Mouse (Mus musculus): ENCODE results near the gene Pde8b.

The Pde8b gene

DNA sequence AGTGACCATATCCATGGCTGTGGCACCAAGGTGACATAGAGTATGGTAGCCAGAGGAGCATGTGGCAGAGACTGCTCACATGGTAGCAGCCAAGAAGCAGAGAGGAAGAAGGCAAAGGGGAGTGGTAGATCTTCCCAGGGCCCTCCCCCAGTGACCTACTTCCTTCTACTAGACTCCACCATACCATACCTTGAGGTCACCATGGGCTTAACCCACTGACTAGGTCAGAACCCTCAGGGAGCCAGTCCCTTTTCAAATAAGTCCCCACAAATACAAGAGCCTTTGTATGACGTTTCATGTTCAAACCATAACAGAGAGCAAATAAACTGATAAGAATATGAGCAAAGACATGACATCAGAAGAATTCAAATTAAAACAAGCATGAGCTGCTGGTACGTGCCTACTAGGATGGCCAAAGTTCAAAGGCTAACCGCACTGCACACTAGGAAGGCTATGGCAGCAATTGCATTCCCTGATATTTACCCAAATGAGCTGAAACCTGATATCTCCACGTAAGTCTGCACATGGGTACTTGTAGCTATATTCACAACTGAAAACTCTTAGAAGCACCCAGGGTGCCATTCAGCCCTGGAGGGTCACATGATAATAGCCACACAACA lies 109.6 kb downstream of the Pde8b start:
- no peak for DNase-seq (ENCODE audit: low spot score)

DNA sequence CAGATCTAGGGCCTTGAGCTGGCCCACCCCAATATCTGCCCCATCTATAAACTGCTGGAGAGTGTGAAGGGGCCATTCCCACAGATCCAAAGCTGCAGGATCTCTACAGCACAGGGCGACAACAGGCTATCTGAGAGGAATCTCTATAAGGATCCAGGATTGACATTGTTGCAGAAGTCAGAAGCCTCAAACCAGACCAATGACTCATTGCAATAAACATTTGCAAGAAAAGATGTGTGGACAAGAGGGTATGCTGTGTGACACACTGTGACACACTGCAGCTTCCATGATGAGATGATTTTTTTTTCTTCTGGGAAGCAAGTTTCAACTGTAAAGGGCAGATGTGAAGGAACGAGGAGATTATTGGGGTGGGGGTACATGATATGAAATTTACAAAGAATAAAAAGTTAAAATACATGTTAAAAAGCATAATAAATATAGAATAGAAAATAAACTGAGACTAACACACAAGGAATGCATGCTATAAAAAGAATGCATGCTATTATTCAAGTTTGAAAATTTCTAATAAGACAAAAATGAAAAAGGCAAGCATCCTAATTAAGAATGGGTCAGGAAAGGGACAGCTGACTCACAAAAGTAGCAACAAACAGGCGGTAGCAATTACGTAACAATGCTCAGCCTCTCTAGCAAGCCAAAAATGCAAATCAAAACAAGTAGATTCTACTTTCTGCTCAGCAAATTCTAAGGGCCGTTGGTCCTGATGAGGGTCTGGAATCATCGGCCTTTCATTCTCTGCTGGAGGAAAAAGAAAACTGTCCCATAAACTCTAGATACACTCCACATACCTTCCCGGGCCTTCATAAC lies 114.6 kb downstream of the Pde8b start:
- no peak for DNase-seq (ENCODE audit: low spot score)

DNA sequence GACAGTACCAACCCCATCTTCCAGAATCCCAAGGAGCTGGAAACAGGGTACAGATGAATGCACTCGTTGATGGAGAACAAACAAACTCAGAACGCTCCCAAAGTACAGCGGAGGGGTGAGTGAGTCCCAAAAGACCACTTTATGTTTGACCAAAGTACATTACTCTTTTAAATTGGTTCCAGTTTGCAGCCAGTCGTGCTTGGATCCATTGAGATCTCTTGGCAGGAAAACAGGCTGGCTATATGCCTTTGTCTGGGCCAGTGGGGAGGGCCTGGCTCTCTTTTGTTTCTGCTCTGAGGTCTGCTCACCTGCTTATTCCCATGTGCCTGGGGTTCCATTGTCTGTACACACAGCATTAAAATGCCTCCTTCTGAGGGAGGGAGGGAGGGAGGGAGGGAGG lies 118.3 kb downstream of the Pde8b start:
- no peak for DNase-seq (ENCODE audit: low spot score)

DNA sequence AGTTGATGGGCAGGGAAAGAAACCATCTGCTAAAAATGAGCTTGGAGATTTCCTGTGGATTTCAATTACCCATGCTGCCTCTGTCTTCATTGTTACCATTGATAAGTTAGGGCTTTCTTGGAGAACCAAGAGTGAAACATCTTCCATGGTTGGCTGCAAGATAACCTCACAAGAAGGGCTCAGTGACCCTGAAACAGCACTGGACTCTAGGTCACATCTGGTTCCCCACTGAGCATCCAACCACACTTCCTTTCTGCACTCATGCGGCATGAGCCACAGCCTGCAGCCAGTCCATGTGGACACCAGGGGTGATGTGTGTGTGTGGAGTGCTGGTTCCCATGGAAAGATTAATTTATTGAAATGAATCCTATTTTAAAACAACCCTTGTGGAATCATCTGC lies 119.1 kb downstream of the Pde8b start:
- no peak for DNase-seq (ENCODE audit: low spot score)

DNA sequence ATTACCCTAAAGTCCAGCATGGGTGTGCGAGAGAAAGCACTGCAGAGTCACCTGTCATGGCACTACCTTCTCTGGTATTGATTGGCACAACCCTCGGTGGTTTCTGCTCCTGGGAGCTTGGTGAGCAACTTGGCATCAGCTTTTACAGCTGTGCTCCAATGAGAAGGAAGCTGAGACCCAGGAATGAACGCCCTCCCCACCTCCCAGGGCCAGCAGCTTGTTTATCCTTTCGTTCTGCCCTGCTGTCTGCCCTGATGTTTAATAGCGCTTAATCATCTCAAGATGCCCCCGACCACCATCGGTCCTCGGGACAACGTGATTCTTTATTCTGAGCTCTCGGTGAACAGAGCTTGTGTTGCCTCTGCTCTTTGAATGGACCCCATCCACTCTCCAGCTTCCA lies 122.8 kb downstream of the Pde8b start:
- DNase-seq (ENCODE audit: low spot score) = no peak

DNA sequence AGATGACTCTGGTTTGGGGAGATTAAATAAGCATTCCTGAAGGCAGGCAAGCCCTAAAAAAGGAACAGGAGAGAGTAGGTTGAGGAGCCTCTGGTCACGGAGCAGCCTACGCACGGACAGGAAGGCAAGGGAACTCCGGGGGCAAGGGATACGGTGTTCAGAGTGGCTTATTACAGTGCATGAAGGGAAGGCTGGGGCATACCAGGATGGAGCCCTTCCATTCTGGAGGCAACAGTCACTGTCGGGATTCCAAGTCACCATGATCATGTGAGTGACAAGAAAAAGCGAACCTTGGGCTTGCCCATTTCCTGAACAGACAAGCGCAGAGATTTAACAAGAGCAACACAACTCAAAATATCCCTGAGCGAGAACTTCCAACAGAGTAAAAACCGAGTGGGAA lies 123.3 kb downstream of the Pde8b start:
- no peak for DNase-seq (ENCODE audit: low spot score)

DNA sequence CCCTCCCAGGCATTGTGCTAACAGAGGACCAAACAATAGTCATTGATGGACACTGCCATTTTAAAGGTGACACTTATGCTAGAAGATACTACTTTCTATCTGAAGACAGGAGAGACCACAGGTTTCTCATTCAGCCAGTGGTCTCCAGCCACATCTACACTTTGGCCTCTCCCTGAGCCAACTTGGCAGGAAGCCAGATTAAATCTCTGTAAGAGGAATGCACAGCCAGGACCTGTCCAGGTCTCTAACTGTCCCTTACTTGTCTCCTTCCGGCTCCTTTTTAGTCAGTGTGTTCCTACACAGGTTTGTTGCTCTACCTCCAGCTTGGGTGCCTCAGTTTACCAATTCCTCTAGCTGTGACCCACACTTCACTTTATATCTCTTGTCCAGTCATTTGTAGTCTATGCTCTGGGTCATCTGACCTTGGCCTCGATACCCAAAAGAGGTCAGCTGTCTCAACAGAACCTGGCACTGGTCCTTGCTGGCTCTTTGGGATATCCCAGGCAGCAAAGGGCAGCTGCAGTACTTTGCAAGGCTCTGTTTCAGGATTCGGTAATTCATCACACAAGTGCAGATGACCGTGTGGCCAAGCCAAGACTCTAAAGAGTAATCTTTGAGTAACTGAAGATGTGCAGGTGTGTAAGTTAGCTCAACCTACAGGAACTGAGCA lies 124.5 kb downstream of the Pde8b start:
- no peak for DNase-seq (ENCODE audit: low spot score)

DNA sequence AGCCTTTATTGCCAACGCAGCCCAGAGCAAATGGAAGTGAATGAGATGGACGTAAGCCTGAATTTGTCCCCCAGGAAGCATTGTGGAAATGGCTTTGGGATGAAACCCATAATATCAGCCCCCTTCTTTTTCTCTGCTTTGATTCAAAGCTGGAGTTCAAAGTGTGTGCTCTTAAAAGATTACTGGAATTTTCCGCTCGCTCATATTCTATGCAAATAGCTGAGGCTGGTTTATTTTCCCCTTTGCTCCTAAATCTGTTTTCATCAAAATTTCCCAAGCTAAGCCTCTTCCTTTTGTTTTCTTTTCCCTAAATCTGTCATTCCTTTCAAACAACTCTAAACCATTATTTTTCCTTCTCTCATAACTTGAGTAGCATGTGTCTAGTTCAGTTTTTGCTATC lies 129.6 kb downstream of the Pde8b start:
- DNase-seq (ENCODE audit: low spot score) = no peak

DNA sequence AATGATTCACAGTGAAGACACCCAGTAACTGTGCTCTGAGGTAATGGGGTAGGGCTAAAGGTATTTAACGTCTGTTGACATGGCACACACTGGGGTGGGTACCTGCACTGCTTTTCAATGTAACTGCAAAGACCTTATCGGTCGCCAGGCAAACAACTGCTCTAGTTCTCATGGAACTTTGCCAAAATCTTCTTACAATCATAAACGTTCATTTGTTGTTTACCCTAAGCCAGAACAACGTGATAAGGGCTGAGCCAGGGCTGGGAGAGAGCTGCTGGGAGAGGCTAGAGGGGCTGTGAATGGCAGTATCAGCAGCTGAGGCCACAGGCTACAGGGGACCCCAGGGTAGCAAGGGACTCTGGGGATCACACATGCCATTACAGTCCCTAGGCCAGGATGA lies 136.4 kb downstream of the Pde8b start:
- DNase-seq (ENCODE audit: low spot score) = no peak

DNA sequence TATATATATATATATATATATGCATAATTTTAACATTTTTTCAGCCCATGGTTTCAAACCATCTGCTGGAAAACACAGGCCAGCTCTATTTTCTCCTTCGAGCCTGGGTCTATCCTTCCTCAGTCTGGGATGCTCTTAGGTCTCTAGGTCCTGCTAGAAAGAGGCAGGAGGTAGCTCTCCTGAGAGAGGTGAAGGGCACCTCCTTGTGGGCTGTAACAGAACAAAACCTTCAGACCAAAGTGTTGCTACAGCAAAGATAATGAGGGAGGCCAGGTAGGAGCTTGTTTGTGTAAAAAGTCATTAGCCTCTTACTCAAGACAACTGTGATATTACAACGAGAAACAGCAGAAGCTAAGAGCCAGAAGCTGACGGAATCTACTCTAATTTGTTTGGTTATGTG lies 140.6 kb downstream of the Pde8b start:
- no peak for DNase-seq (ENCODE audit: low spot score)

DNA sequence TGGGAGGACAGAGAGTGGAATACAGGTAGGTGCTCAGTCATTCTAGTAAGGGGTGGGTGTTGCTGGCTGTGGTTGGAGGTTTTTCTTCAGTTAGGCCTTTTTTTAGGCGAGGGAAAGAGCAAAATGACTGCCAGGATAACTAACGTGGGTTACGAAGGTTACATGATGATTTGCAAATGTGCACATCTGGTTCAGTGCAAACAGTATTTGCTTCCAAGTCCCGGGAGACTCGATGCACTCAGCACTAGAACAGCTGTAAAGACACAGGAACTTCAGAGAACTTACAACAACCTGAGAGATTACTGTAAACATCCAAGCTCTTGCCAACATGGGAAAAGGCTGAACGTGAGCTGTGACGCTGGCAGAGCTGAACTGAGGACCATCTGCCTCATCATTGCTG lies 142.1 kb downstream of the Pde8b start:
- DNase-seq (ENCODE audit: low spot score) = no peak

DNA sequence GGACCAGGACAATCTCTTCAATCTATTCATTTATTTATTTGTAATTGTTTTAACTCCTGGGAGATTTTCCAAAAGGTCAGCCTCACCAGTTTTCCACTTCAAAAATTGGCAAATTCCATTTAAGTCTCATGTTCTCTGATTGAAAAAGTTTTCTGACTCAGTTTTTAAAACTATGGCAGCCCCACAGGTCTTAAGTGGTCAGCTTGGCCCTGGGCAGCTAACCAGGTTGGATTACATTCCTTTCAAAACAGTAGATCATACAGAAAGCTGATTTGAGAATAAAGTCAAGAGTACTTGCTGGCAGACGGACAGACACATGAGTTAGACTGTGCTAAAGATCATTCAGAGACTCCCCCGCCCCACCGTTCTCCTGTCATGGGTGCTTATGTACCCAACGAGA lies 145.3 kb downstream of the Pde8b start:
- no peak for DNase-seq (ENCODE audit: low spot score)

DNA sequence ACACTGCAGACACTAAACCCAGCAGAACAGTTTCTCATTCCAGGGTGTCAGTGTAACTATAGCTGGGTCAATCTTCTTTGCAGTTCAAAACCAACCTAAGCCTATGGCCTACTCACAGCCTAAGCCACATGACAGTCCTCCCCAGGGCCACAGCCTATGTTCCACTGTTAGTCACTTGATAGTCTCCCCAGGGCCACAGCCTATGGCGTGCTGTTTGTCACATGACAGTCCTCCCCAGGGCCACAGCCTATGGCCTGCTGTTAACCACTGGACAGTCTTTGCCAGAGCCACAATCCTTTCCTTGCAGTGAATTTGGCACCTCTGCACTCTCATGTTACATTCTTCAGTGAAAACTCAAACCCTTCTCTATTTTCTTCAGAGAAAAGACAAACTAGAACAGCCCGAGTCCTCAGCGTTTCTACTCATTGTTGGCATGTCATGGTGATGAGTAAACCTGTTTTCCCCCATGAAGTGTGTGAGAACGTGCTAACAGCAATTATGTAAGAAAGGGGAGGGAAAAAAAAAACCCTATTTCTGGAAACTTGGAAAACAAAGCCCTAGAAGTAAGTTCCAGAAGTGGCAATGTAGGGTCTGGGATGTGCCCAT lies 147.0 kb downstream of the Pde8b start:
- DNase-seq (ENCODE audit: low spot score) = no peak

DNA sequence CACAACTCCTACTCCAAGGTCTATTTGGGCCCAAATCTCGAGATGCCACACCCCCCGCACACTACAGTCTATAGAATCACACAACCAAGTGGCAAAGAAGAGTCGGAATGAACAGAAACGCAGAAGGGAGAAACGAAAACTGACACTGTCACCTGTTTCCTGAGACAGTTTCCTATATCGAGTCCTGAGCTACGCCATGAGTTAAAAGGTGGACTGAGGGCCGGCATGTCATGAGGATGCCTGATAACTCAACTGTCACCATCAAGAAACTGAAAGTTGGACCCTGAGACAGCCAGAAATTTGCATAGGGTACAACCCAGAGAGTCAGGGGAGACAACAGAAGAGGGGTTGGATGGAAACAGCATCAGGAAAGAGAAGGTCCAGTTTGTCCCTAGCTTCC lies 148.8 kb downstream of the Pde8b start:
- DNase-seq (ENCODE audit: low spot score) = no peak

DNA sequence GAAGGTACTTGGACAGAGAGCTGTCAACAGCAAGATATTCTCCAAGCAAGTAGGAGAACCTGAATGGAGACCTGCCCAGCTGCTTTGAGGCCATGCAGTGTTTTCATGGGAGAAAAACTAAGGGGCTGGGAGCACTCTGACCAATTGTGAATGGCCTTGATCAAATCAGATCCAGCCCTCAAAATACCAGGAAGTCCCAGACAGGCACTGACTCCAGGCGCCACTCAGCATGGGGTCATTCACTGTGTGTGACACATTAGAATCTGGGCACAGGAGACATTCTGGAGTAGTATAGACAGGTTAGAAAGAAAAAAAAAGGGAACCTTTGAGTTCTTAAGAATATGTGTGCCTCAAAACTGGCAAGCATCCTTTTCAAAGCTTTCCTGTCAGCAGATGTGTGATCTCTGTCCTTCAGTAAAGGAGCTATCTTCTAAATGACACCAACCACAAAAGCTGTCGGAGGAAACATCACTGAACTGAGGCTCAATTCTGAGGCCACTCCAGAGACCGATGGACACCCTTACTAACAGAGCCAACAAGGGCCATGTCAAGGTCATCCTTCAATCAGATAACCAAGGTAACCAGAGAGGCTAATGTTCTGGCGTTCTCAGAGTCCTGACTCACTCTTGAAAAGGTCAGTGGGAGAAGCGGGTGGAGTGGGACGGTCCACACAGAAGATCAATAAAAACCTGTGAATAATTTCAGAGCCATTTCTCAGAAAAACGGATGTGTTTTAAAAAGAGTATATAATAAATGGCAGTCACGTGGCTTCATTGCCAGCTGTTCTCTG lies 151.0 kb downstream of the Pde8b start:
- DNase-seq (ENCODE audit: low spot score) = no peak

DNA sequence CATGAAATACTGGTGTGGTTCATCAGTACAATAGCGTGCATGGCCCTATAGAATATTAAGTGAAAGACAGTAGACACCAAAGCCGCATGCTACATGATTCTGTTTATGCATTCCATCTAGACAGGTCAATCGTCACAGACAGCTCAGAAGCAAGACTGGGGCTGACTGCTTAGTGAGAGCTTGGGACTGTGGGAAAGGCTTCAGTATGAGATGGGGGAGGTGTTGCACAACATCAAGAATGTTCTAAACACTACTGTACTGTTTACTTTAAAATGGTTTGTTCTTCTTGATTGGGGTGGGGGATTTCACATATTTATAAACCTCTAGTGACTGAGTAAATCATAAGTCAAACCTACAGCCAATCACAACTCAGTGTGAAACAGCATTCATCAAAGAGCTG lies 153.5 kb downstream of the Pde8b start:
- no peak for DNase-seq (ENCODE audit: low spot score)

DNA sequence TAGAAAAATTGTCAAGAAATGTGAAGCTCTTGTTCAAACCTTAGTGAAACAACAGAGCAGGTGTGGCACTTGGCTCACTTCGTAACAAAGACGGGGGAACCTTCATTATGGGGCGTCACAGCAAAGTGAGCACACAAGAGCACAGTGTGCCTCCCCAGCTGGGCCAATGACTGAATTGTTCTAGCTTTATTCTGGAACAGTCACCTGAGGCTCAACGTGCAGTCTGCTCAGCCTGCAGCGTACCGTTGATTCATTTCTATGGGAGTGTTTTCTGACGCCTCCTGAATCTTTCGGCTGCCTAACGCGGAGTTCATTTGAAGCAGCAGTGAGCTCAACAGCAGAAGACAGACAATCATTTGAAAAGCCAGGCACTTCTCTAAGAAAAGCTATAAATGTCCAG lies 154.3 kb downstream of the Pde8b start:
- DNase-seq (ENCODE audit: low spot score) = no peak

DNA sequence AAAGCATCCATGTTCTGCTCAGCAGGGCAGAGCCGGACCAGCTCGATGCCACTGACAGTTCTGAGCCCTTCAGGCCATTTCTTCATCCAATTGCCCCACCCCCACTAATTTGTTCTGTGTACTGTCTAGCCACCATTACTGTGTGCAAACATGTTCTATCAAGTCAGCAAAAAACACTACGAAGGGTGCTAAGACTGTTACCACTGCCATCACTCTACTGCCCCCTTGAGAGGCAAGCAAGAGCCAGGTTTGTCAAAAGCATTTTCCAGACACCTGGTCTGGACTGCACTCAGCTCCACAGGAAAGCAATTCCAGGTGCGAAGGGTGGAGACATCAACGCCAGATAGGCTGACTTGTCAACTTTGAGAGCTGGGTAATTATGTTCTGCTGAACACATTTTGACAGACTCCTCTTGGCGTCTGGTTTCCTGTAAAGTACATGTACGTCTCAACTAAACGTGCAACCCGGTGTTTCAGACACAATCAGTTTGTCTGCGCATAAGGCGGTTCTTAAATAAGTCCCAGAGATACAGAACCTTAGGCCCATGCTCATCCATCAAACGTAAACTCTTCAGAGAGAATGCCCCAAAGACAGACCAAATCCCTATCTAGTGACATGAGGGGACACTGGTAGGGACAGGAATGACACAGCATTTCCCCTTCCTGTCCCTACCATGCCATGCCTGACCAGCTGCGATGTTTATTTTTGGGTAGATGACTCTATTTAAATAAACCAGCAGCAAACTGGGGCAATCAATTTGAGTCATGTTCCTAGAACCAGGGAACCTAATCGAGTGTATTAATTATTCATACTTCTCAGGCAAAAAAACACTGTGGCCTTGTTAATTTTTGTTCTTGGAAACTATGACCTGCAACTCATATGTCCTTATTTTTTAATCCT lies 158.3 kb downstream of the Pde8b start:
- no peak for DNase-seq (ENCODE audit: low spot score)

DNA sequence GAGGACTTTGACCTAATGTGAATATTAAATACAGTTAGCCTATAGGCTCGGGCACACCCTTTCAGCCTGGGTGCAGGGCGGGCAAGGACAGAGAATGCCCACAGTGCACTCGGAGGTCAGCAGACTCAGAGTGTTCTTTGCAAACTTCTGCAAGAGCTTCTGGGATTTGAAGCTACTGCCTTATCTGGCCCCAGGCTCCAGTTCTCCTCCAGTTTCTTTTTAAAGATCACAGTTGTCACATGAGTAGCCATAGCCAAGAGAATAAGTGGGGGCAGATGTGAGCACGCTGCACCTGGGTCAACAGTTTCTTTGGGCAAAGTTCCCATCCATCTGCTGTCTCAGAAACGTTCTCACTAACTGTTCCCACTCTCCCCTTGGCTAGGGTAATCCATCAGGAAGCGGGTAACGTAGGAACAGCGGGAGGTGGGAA lies 162.8 kb downstream of the Pde8b start:
- DNase-seq (ENCODE audit: low spot score) = no peak

DNA sequence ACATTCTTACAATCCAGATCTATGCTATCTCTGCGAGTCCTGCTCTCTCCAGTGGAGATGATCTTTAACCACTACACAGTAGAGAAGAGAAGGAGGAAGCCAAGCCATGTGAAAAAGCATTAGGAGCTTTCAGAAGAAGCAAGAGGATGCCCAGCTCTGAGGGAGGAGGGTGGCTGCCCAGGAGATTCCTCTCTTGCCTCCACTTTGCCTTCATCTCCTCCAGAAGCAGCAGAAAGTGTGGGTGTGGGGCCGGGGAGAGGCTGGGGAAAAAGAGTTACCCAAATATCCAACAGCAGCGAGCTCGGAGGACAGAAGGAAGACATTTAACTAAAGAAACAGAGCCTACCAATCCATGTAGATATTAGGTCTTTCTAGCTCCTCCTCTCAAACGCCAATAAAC lies 164.1 kb downstream of the Pde8b start:
- DNase-seq (ENCODE audit: low spot score) = no peak

DNA sequence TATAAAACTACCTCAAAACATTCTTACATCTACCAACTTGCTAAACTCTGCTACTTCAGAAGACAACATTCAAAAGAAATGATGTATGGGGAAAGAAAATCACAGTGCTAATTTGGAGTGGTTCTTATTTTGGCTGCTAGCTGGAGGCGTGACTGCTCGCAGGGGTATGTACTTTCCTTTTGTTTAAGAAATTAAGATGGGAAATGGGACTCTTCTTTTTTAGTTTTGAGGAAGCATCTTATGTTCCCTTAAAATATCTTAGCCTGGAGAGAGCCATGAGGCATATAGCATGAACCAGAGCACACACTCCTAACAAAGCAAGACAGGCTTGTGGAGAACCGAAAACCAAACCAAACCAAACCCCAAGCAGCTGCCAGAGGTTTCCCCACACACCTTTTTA lies 167.5 kb downstream of the Pde8b start:
- no peak for DNase-seq (ENCODE audit: low spot score)
